Mouse (Mus musculus): ENCODE measurements at regions not wholly inside any gene's neighbourhood (a gene's known extent, or its start where the extent isn't known, plus 50 kb on each side); places are given as distances from the start of the nearest gene placed in this dataset.
"Not testable (repeated sequence)": the region's sequence is repeated elsewhere in the genome, so short reads cannot be mapped to it uniquely, and the experiment has no call there.

- Histone ChIP-seq H3K27ac (no peak overlapping the region), H3K4me1 (replicated peaks) (no peaks in the 10 kb centered on the region), H3K9me3 (no peaks in the 10 kb centered on the region), H3K27me3 (ENCODE audit: insufficient read depth, poor library complexity, severe bottlenecking) (no peaks in the 10 kb centered on the region), H3K36me3 (no peaks in the 10 kb centered on the region), H3K4me3 (no peak overlapping the region)
- 40% methylated on average over 2 of the region's 2 CpGs for WGBS
- DNase-seq (ENCODE audit: low spot score) = peak; percentile 69
Measured at GRCm38 (mm10) chr14:87215099-87215498, 74.1 kb upstream of the Diaph3 start.

GRCm38 (mm10) chr14:87217042-87217441 is 76.0 kb upstream of the Diaph3 start:
- H3K27me3 ChIP-seq (ENCODE audit: insufficient read depth, poor library complexity, severe bottlenecking) = no peaks in the 10 kb centered on the region
- H3K9me3 ChIP-seq = no peaks in the 10 kb centered on the region
- no peak overlapping the region for H3K4me3 ChIP-seq
- H3K27ac ChIP-seq = no peak overlapping the region
- WGBS = 77% methylated on average over 7 of the region's 7 CpGs
- no peak for DNase-seq (ENCODE audit: low spot score)
- no peaks in the 10 kb centered on the region for H3K4me1 ChIP-seq (replicated peaks)
- H3K36me3 ChIP-seq = no peaks in the 10 kb centered on the region

- Histone ChIP-seq H3K4me1 (replicated peaks) (no peaks in the 10 kb centered on the region), H3K27me3 (ENCODE audit: insufficient read depth, poor library complexity, severe bottlenecking) (no peaks in the 10 kb centered on the region), H3K4me3 (no peak overlapping the region), H3K27ac (no peak overlapping the region), H3K9me3 (no peaks in the 10 kb centered on the region), H3K36me3 (no peaks in the 10 kb centered on the region)
- no peak for DNase-seq (ENCODE audit: low spot score)
- 90% methylated on average over 3 of the region's 3 CpGs for WGBS
Measured at GRCm38 (mm10) chr14:87219975-87220374, 78.9 kb upstream of the Diaph3 start.

- H3K4me3 ChIP-seq = no peak overlapping the region
- H3K27me3 ChIP-seq (ENCODE audit: insufficient read depth, poor library complexity, severe bottlenecking) = no peaks in the 10 kb centered on the region
- no peak for DNase-seq (ENCODE audit: low spot score)
- H3K4me1 ChIP-seq (replicated peaks) = no peaks in the 10 kb centered on the region
- no peaks in the 10 kb centered on the region for H3K36me3 ChIP-seq
- no peaks in the 10 kb centered on the region for H3K9me3 ChIP-seq
- WGBS = 85% methylated on average over 5 of the region's 5 CpGs
- H3K27ac ChIP-seq = no peak overlapping the region
Measured at GRCm38 (mm10) chr14:87224870-87225269, 83.8 kb upstream of the Diaph3 start.

- WGBS = 87% methylated on average over 2 of the region's 2 CpGs
- H3K27me3 ChIP-seq (ENCODE audit: insufficient read depth, poor library complexity, severe bottlenecking) = no peaks in the 10 kb centered on the region
- H3K9me3 ChIP-seq = no peaks in the 10 kb centered on the region
- no peak for DNase-seq (ENCODE audit: low spot score)
- no peaks in the 10 kb centered on the region for H3K36me3 ChIP-seq
- no peaks in the 10 kb centered on the region for H3K4me1 ChIP-seq (replicated peaks)
- no peak overlapping the region for H3K27ac ChIP-seq
- H3K4me3 ChIP-seq = no peak overlapping the region
Measured at GRCm38 (mm10) chr14:87249258-87249657, 108.2 kb upstream of the Diaph3 start.

GRCm38 (mm10) chr14:87255484-87256208 is 114.6 kb upstream of the Diaph3 start:
- Histone ChIP-seq H3K27me3 (ENCODE audit: insufficient read depth, poor library complexity, severe bottlenecking) (no peaks in the 10 kb centered on the region), H3K4me1 (replicated peaks) (no peaks in the 10 kb centered on the region), H3K36me3 (no peaks in the 10 kb centered on the region), H3K9me3 (no peaks in the 10 kb centered on the region), H3K27ac (no peak overlapping the region), H3K4me3 (no peak overlapping the region)
- WGBS = 84% methylated on average over 5 of the region's 5 CpGs
- no peak for DNase-seq (ENCODE audit: low spot score)

- Histone ChIP-seq H3K4me3 (no peak overlapping the region), H3K27ac (no peak overlapping the region), H3K27me3 (ENCODE audit: insufficient read depth, poor library complexity, severe bottlenecking) (no peaks in the 10 kb centered on the region), H3K36me3 (no peaks in the 10 kb centered on the region), H3K9me3 (no peaks in the 10 kb centered on the region), H3K4me1 (replicated peaks) (0 out of 2 replicates have a peak, but pooled peaks cover 4% of the 10 kb centered on the region)
- no peak for DNase-seq (ENCODE audit: low spot score)
- WGBS = 82% methylated on average over 5 of the region's 5 CpGs
Measured at GRCm38 (mm10) chr14:87261726-87262125, 120.7 kb upstream of the Diaph3 start.

- Histone ChIP-seq H3K27ac (no peak overlapping the region), H3K9me3 (no peaks in the 10 kb centered on the region), H3K4me3 (no peak overlapping the region), H3K27me3 (ENCODE audit: insufficient read depth, poor library complexity, severe bottlenecking) (no peaks in the 10 kb centered on the region), H3K4me1 (replicated peaks) (0 out of 2 replicates have a peak, but pooled peaks cover 5% of the 10 kb centered on the region), H3K36me3 (no peaks in the 10 kb centered on the region)
- DNase-seq (ENCODE audit: low spot score) = no peak
- WGBS = 91% methylated on average over 4 of the region's 4 CpGs
Measured at GRCm38 (mm10) chr14:87264826-87265225, 123.8 kb upstream of the Diaph3 start.

GRCm38 (mm10) chr14:87266309-87266708 is 125.3 kb upstream of the Diaph3 start:
- H3K36me3 ChIP-seq = no peaks in the 10 kb centered on the region
- H3K4me1 ChIP-seq (replicated peaks) = 0 out of 2 replicates have a peak, but pooled peaks cover 5% of the 10 kb centered on the region
- no peak for DNase-seq (ENCODE audit: low spot score)
- no peak overlapping the region for H3K4me3 ChIP-seq
- 64% methylated on average over 6 of the region's 6 CpGs for WGBS
- H3K9me3 ChIP-seq = no peaks in the 10 kb centered on the region
- H3K27ac ChIP-seq = no peak overlapping the region
- no peaks in the 10 kb centered on the region for H3K27me3 ChIP-seq (ENCODE audit: insufficient read depth, poor library complexity, severe bottlenecking)

GRCm38 (mm10) chr14:87289266-87289665 is 127.2 kb upstream of the Tdrd3 start:
- not testable (repeated sequence) for H3K36me3 ChIP-seq; H3K4me1 ChIP-seq (replicated peaks); H3K27me3 ChIP-seq (ENCODE audit: insufficient read depth, poor library complexity, severe bottlenecking); DNase-seq (ENCODE audit: low spot score); H3K9me3 ChIP-seq; H3K4me3 ChIP-seq; H3K27ac ChIP-seq
- 95% methylated on average over 8 of the region's 8 CpGs for WGBS

GRCm38 (mm10) chr14:87289708-87290243 is 126.7 kb upstream of the Tdrd3 start:
- H3K4me3 ChIP-seq = no peak overlapping the region
- no peak for DNase-seq (ENCODE audit: low spot score)
- 91% methylated on average over 4 of the region's 4 CpGs for WGBS

GRCm38 (mm10) chr14:87295206-87295605 is 121.2 kb upstream of the Tdrd3 start:
- H3K36me3 ChIP-seq = no peaks in the 10 kb centered on the region
- H3K9me3 ChIP-seq = no peaks in the 10 kb centered on the region
- H3K4me1 ChIP-seq (replicated peaks) = peaks cover 6% of the 10 kb centered on the region; the same call in 1 of the 2 replicates
- WGBS = 89% methylated on average over 3 of the region's 3 CpGs
- H3K27me3 ChIP-seq (ENCODE audit: insufficient read depth, poor library complexity, severe bottlenecking) = no peaks in the 10 kb centered on the region
- no peak overlapping the region for H3K27ac ChIP-seq
- no peak for DNase-seq (ENCODE audit: low spot score)
- H3K4me3 ChIP-seq = no peak overlapping the region

More at GRCm38 (mm10) chr14:87289708-87290243, 126.7 kb upstream of the Tdrd3 start:
- Histone ChIP-seq H3K27me3 (ENCODE audit: insufficient read depth, poor library complexity, severe bottlenecking) (no peaks in the 10 kb centered on the region), H3K27ac (no peak overlapping the region), H3K36me3 (no peaks in the 10 kb centered on the region), H3K4me1 (replicated peaks) (no peaks in the 10 kb centered on the region), H3K9me3 (no peaks in the 10 kb centered on the region)

- H3K9me3 ChIP-seq = no peaks in the 10 kb centered on the region
- no peaks in the 10 kb centered on the region for H3K27me3 ChIP-seq (ENCODE audit: insufficient read depth, poor library complexity, severe bottlenecking)
- peak overlapping the region; percentile 23; the same call in 1 of the 2 replicates for H3K27ac ChIP-seq
- no peak for DNase-seq (ENCODE audit: low spot score)
- peaks cover 6% of the 10 kb centered on the region; the same call in 1 of the 2 replicates for H3K4me1 ChIP-seq (replicated peaks)
- H3K4me3 ChIP-seq = no peak overlapping the region
- 21% methylated on average over 5 of the region's 5 CpGs for WGBS
- no peaks in the 10 kb centered on the region for H3K36me3 ChIP-seq
Measured at GRCm38 (mm10) chr14:87297160-87297559, 119.3 kb upstream of the Tdrd3 start.
